Mouse (Mus musculus) hindbrain, embryonic 12.5 days (tissue): Measurements from ENCODE around the gene Mphosph9. TPM values are rescaled to one million over a fixed set of nuclear protein-coding genes. Genes with fewer than 3 reads are reported as not detected.

Source experiments
- ATAC-seq: fragments of 200-750 bp; cut with Nextera tagmentation; 2 replicates; pipeline ENCODE4 v1.8.0; 2017; ENCODE audit warnings: moderate TSS enrichment; ENCODE audit not compliant: low FRiP score
- H3K27ac ChIP-seq: fragments of 300-500 bp; sonication (generic); 2 replicates; pipeline ENCODE4 v1.5.1; 2016; ENCODE audit warnings: mild to moderate bottlenecking
- H3K27me3 ChIP-seq: fragments of 300-500 bp; sonication (generic); 2 replicates; pipeline ENCODE4 v1.6.1; 2016; ENCODE audit warnings: mild to moderate bottlenecking
- H3K36me3 ChIP-seq: fragments of 300-500 bp; sonication (generic); 2 replicates; pipeline ENCODE4 v1.6.1; 2016; ENCODE audit warnings: mild to moderate bottlenecking
- H3K4me1 ChIP-seq: fragments of 300-500 bp; sonication (generic); 2 replicates; pipeline ENCODE4 v1.6.1; 2016
- H3K4me2 ChIP-seq: fragments of 300-500 bp; sonication (generic); replicated peaks from 2 replicates; pipeline ENCODE4 v1.6.1; 2016; ENCODE audit warnings: mild to moderate bottlenecking
- H3K4me3 ChIP-seq: fragments of 300-500 bp; sonication (generic); 2 replicates; pipeline ENCODE4 v1.5.1; 2016; ENCODE audit warnings: mild to moderate bottlenecking
- H3K9ac ChIP-seq: fragments of 300-500 bp; sonication (generic); 2 replicates; pipeline ENCODE4 v1.6.1; 2016; ENCODE audit warnings: mild to moderate bottlenecking, moderate library complexity
- H3K9me3 ChIP-seq: fragments of 300-500 bp; sonication (generic); replicated peaks from 2 replicates; pipeline ENCODE4 v1.6.1; 2016; ENCODE audit warnings: mild to moderate bottlenecking
- WGBS: fragments of 180-500 bp; shearing (Covaris S2); methylation state at CpG from one replicate; pipeline ENCODE4 v1.1.7; 2016; 5-methylcytosine and 5-hydroxymethylcytosine counted together
- polyA plus RNA-seq: library from polyadenylated mRNA; unstranded; fragments of >200 nt; fragmentation: Nextera tagmentation; extraction: Ambion mirVana; gene quantifications from 2 replicates; pipeline ENCODE4 v1.2.1, GENCODE M21; 2016

Gene Mphosph9
- polyA plus RNA-seq, 1 experiment from 2014 or later = 18.6 TPM

GRCm38 (mm10) chr5:124243236-124243901 lies 84.4 kb downstream of the Mphosph9 start:
- 82% methylated on average over 9 of the region's 9 CpGs for WGBS
- no peaks in the 10 kb centered on the region for H3K9me3 ChIP-seq
- no peaks in the 10 kb centered on the region for H3K27me3 ChIP-seq
- H3K27ac ChIP-seq = no peak overlapping the region
- ATAC-seq = no peak
- peaks cover 33% of the 10 kb centered on the region for H3K4me1 ChIP-seq
- no peak overlapping the region for H3K9ac ChIP-seq
- no peak overlapping the region for H3K4me2 ChIP-seq
- 0 out of 2 replicates have a peak, but pooled peaks cover 6% of the 10 kb centered on the region for H3K36me3 ChIP-seq
- no peak overlapping the region for H3K4me3 ChIP-seq

GRCm38 (mm10) chr5:124241686-124242444 lies 85.9 kb downstream of the Mphosph9 start:
- Histone ChIP-seq H3K4me1 (peaks cover 22% of the 10 kb centered on the region), H3K4me3 (no peak overlapping the region), H3K9ac (no peak overlapping the region), H3K27ac (peak overlapping the region; percentile 76), H3K9me3 (no peaks in the 10 kb centered on the region), H3K4me2 (peak overlapping the region; percentile 34; the same call in 1 of the 2 replicates), H3K36me3 (0 out of 2 replicates have a peak, but pooled peaks cover 6% of the 10 kb centered on the region), H3K27me3 (no peaks in the 10 kb centered on the region)
- 41% methylated on average over 10 of the region's 10 CpGs for WGBS
- ATAC-seq = 0 out of 2 replicates have a peak, but pooled peaks have one; percentile 13

GRCm38 (mm10) chr5:124240841-124241685 lies 86.7 kb downstream of the Mphosph9 start:
- no peaks in the 10 kb centered on the region for H3K27me3 ChIP-seq
- 0 out of 2 replicates have a peak, but pooled peaks cover 6% of the 10 kb centered on the region for H3K36me3 ChIP-seq
- H3K4me1 ChIP-seq = peaks cover 22% of the 10 kb centered on the region
- no peak overlapping the region for H3K9ac ChIP-seq
- no peak overlapping the region for H3K4me3 ChIP-seq
- H3K9me3 ChIP-seq = no peaks in the 10 kb centered on the region
- WGBS = 32% methylated on average over 22 of the region's 22 CpGs
- peak overlapping the region; percentile 76 for H3K27ac ChIP-seq
- peak overlapping the region; percentile 34 for H3K4me2 ChIP-seq
- peak; percentile 69 for ATAC-seq

- no peak overlapping the region for H3K27ac ChIP-seq
- no peaks in the 10 kb centered on the region for H3K9me3 ChIP-seq
- ATAC-seq = no peak
- H3K4me2 ChIP-seq = no peak overlapping the region
- H3K4me1 ChIP-seq = peaks cover 32% of the 10 kb centered on the region
- H3K4me3 ChIP-seq = no peak overlapping the region
- H3K27me3 ChIP-seq = no peaks in the 10 kb centered on the region
- H3K9ac ChIP-seq = no peak overlapping the region
- no peaks in the 10 kb centered on the region for H3K36me3 ChIP-seq
- WGBS = 77% methylated on average over 4 of the region's 4 CpGs
Measured at GRCm38 (mm10) chr5:124236180-124236579, 91.6 kb downstream of the Mphosph9 start.

- Histone ChIP-seq H3K4me2 (no peak overlapping the region), H3K9me3 (no peaks in the 10 kb centered on the region), H3K36me3 (no peaks in the 10 kb centered on the region), H3K4me1 (peaks cover 31% of the 10 kb centered on the region), H3K9ac (0 out of 2 replicates have a peak overlapping the region, but pooled peaks have one; percentile 32), H3K27ac (no peak overlapping the region), H3K27me3 (no peaks in the 10 kb centered on the region; the same call in 1 of the 2 replicates), H3K4me3 (no peak overlapping the region)
- 89% methylated on average over 6 of the region's 6 CpGs for WGBS
- ATAC-seq = no peak
Measured at GRCm38 (mm10) chr5:124234778-124235177, 93.0 kb downstream of the Mphosph9 start.

- Histone ChIP-seq H3K4me3 (no peak overlapping the region), H3K36me3 (no peaks in the 10 kb centered on the region), H3K4me1 (peaks cover 31% of the 10 kb centered on the region), H3K9me3 (no peaks in the 10 kb centered on the region), H3K27ac (no peak overlapping the region), H3K27me3 (no peaks in the 10 kb centered on the region; the same call in 1 of the 2 replicates), H3K4me2 (no peak overlapping the region), H3K9ac (peak overlapping the region; percentile 32; the same call in 1 of the 2 replicates)
- ATAC-seq = no peak
- WGBS = 55% methylated on average over 12 of the region's 12 CpGs
Measured at GRCm38 (mm10) chr5:124233874-124234661, 93.7 kb downstream of the Mphosph9 start.

GRCm38 (mm10) chr5:124233144-124233465 lies 94.7 kb downstream of the Mphosph9 start:
- H3K9ac ChIP-seq = no peak overlapping the region; the same call in 1 of the 2 replicates
- no peak overlapping the region for H3K4me2 ChIP-seq
- H3K27ac ChIP-seq = no peak overlapping the region
- peaks cover 31% of the 10 kb centered on the region for H3K4me1 ChIP-seq
- ATAC-seq = no peak
- no peak overlapping the region for H3K4me3 ChIP-seq
- WGBS = 80% methylated on average over 8 of the region's 8 CpGs
- H3K27me3 ChIP-seq = no peaks in the 10 kb centered on the region; the same call in 1 of the 2 replicates
- H3K36me3 ChIP-seq = no peaks in the 10 kb centered on the region
- no peaks in the 10 kb centered on the region for H3K9me3 ChIP-seq

GRCm38 (mm10) chr5:124232360-124233143 lies 95.2 kb downstream of the Mphosph9 start:
- Histone ChIP-seq H3K4me2 (no peak overlapping the region), H3K4me3 (no peak overlapping the region), H3K4me1 (peaks cover 31% of the 10 kb centered on the region), H3K27me3 (no peaks in the 10 kb centered on the region; the same call in 1 of the 2 replicates), H3K9ac (no peak overlapping the region), H3K9me3 (no peaks in the 10 kb centered on the region), H3K27ac (no peak overlapping the region), H3K36me3 (no peaks in the 10 kb centered on the region)
- 68% methylated on average over 18 of the region's 18 CpGs for WGBS
- no peak for ATAC-seq

GRCm38 (mm10) chr5:124230461-124230860 lies 97.3 kb downstream of the Mphosph9 start:
- peak overlapping the region; percentile 23; the same call in 1 of the 2 replicates for H3K27ac ChIP-seq
- no peak overlapping the region for H3K4me2 ChIP-seq
- H3K4me1 ChIP-seq = peaks cover 50% of the 10 kb centered on the region
- no peak overlapping the region for H3K9ac ChIP-seq
- H3K4me3 ChIP-seq = no peak overlapping the region
- 70% methylated on average over 9 of the region's 9 CpGs for WGBS
- ATAC-seq = no peak
- no peaks in the 10 kb centered on the region for H3K36me3 ChIP-seq
- H3K9me3 ChIP-seq = no peaks in the 10 kb centered on the region
- H3K27me3 ChIP-seq = no peaks in the 10 kb centered on the region; the same call in 1 of the 2 replicates

GRCm38 (mm10) chr5:124227193-124227592 lies 100.6 kb downstream of the Mphosph9 start:
- H3K36me3 ChIP-seq = no peaks in the 10 kb centered on the region
- peak overlapping the region; percentile 40; the same call in 1 of the 2 replicates for H3K27ac ChIP-seq
- 53% methylated on average over 6 of the region's 6 CpGs for WGBS
- H3K4me2 ChIP-seq = no peak overlapping the region
- no peaks in the 10 kb centered on the region; the same call in 1 of the 2 replicates for H3K27me3 ChIP-seq
- ATAC-seq = no peak
- no peak overlapping the region for H3K4me3 ChIP-seq
- no peaks in the 10 kb centered on the region for H3K9me3 ChIP-seq
- no peak overlapping the region for H3K9ac ChIP-seq
- peaks cover 38% of the 10 kb centered on the region for H3K4me1 ChIP-seq

GRCm38 (mm10) chr5:124226494-124226893 lies 101.3 kb downstream of the Mphosph9 start:
- ATAC-seq = no peak
- no peak overlapping the region for H3K9ac ChIP-seq
- no peaks in the 10 kb centered on the region for H3K36me3 ChIP-seq
- peaks cover 39% of the 10 kb centered on the region for H3K4me1 ChIP-seq
- H3K27ac ChIP-seq = no peak overlapping the region; the same call in 1 of the 2 replicates
- H3K27me3 ChIP-seq = no peaks in the 10 kb centered on the region; the same call in 1 of the 2 replicates
- no peak overlapping the region for H3K4me3 ChIP-seq
- 86% methylated on average over 4 of the region's 4 CpGs for WGBS
- H3K4me2 ChIP-seq = no peak overlapping the region
- no peaks in the 10 kb centered on the region for H3K9me3 ChIP-seq
